Mouse (Mus musculus): ENCODE measurements around the gene Tnrc6a.

- TF ChIP-seq RAD21 (IDR thresholded peaks at IDR 0.05; ENCODE audit: low read depth, low read length) = no peak
- no peak for TF ChIP-seq HCFC1 (IDR thresholded peaks at IDR 0.05; ENCODE audit: low read depth, low read length)
Observed at GRCm38 (mm10) chr7:123242241-123242640, 118.6 kb downstream of the Tnrc6a start.

Measured in MEL (cell line).